Mouse (Mus musculus): ENCODE measurements around the gene Nrtn. TPM values are rescaled to one million over a fixed set of nuclear protein-coding genes. Genes with fewer than 3 reads are reported as not detected.
A peak's percentile ranks its signal among the peaks of the same experiment; 100 is the strongest.

Nrtn gene
- 7.0 and 7.9 TPM in 2 replicates for polyA plus RNA-seq (2015; fragmentation: Nextera tagmentation; extraction: Ambion mirVana)

- H3K4me2 ChIP-seq (ENCODE audit: low read depth, low read length) = peak within 1 kb of the TSS; percentile 100
- H3K9ac ChIP-seq (ENCODE audit: low read depth, low read length) = peak within 1 kb of the TSS; percentile 80
- peak within 1 kb of the TSS; percentile 65 for H3K4me3 ChIP-seq (ENCODE audit: low read length)
- under 1% methylated on average over 45 of the region's 48 CpGs for WGBS
- ATAC-seq = peak; percentile 69
- H3K27ac ChIP-seq (ENCODE audit: low read length) = peak within 1 kb of the TSS; percentile 18; the same call in 1 of the 2 replicates
- no peaks in the 10 kb centered on the region for H3K36me3 ChIP-seq (ENCODE audit: control insufficient read depth, insufficient read depth, low read length)
- no peaks in the 10 kb centered on the region for H3K9me3 ChIP-seq (ENCODE audit: control insufficient read depth, low read length)
- H3K4me1 ChIP-seq (ENCODE audit: control insufficient read depth, insufficient read depth, low read length) = peaks cover 43% of the 10 kb centered on the region
- H3K27me3 ChIP-seq (replicated peaks; ENCODE audit: control insufficient read depth, insufficient read depth, low read length) = peaks cover 24% of the 10 kb centered on the region
Measured at GRCm38 (mm10) chr17:56757416-56758123, at the start of gene Nrtn. TSS of gene Nrtn (minus strand) at chr17:56757530.

GRCm38 (mm10) chr17:56805784-56806183, 48.5 kb upstream of the Nrtn start:
- 81% methylated on average over 1 of the region's 1 CpGs for WGBS

GRCm38 (mm10) chr17:56804952-56805351, 47.6 kb upstream of the Nrtn start:
- H3K27ac ChIP-seq (ENCODE audit: low read length) = no peak overlapping the region
- no peak for ATAC-seq
- H3K4me1 ChIP-seq (ENCODE audit: control insufficient read depth, insufficient read depth, low read length) = peaks cover 5% of the 10 kb centered on the region
- no peaks in the 10 kb centered on the region for H3K36me3 ChIP-seq (ENCODE audit: control insufficient read depth, insufficient read depth, low read length)
- 69% methylated on average over 5 of the region's 5 CpGs for WGBS
- H3K9ac ChIP-seq (ENCODE audit: low read depth, low read length) = no peak overlapping the region
- no peak overlapping the region for H3K4me2 ChIP-seq (ENCODE audit: low read depth, low read length)
- H3K4me3 ChIP-seq (ENCODE audit: low read length) = no peak overlapping the region
- H3K9me3 ChIP-seq (ENCODE audit: control insufficient read depth, low read length) = no peaks in the 10 kb centered on the region
- H3K27me3 ChIP-seq (replicated peaks; ENCODE audit: control insufficient read depth, insufficient read depth, low read length) = no peaks in the 10 kb centered on the region

More at GRCm38 (mm10) chr17:56805784-56806183, 48.5 kb upstream of the Nrtn start:
- Histone ChIP-seq H3K36me3 (ENCODE audit: control insufficient read depth, insufficient read depth, low read length) (no peaks in the 10 kb centered on the region), H3K9ac (ENCODE audit: low read depth, low read length) (no peak overlapping the region), H3K27ac (ENCODE audit: low read length) (no peak overlapping the region), H3K4me2 (ENCODE audit: low read depth, low read length) (no peak overlapping the region), H3K9me3 (ENCODE audit: control insufficient read depth, low read length) (no peaks in the 10 kb centered on the region), H3K27me3 (replicated peaks; ENCODE audit: control insufficient read depth, insufficient read depth, low read length) (no peaks in the 10 kb centered on the region), H3K4me3 (ENCODE audit: low read length) (no peak overlapping the region), H3K4me1 (ENCODE audit: control insufficient read depth, insufficient read depth, low read length) (peaks cover 13% of the 10 kb centered on the region)
- no peak for ATAC-seq

GRCm38 (mm10) chr17:56802065-56802464, 44.7 kb upstream of the Nrtn start:
- no peak for ATAC-seq
- Histone ChIP-seq H3K4me2 (ENCODE audit: low read depth, low read length) (no peak overlapping the region), H3K4me3 (ENCODE audit: low read length) (no peak overlapping the region), H3K4me1 (ENCODE audit: control insufficient read depth, insufficient read depth, low read length) (no peaks in the 10 kb centered on the region; the same call in 1 of the 2 replicates), H3K36me3 (ENCODE audit: control insufficient read depth, insufficient read depth, low read length) (no peaks in the 10 kb centered on the region), H3K9me3 (ENCODE audit: control insufficient read depth, low read length) (no peaks in the 10 kb centered on the region), H3K27me3 (replicated peaks; ENCODE audit: control insufficient read depth, insufficient read depth, low read length) (no peaks in the 10 kb centered on the region), H3K9ac (ENCODE audit: low read depth, low read length) (no peak overlapping the region), H3K27ac (ENCODE audit: low read length) (no peak overlapping the region)
- WGBS = 82% methylated on average over 8 of the region's 8 CpGs

- Histone ChIP-seq H3K9me3 (ENCODE audit: control insufficient read depth, low read length) (no peaks in the 10 kb centered on the region), H3K27me3 (replicated peaks; ENCODE audit: control insufficient read depth, insufficient read depth, low read length) (no peaks in the 10 kb centered on the region), H3K4me2 (ENCODE audit: low read depth, low read length) (no peak overlapping the region), H3K4me3 (ENCODE audit: low read length) (no peak overlapping the region), H3K9ac (ENCODE audit: low read depth, low read length) (no peak overlapping the region), H3K4me1 (ENCODE audit: control insufficient read depth, insufficient read depth, low read length) (no peaks in the 10 kb centered on the region), H3K36me3 (ENCODE audit: control insufficient read depth, insufficient read depth, low read length) (no peaks in the 10 kb centered on the region), H3K27ac (ENCODE audit: low read length) (no peak overlapping the region)
- no peak for ATAC-seq
- 84% methylated on average over 3 of the region's 3 CpGs for WGBS
Measured at GRCm38 (mm10) chr17:56799276-56799675, 41.9 kb upstream of the Nrtn start.

- no peaks in the 10 kb centered on the region for H3K9me3 ChIP-seq (ENCODE audit: control insufficient read depth, low read length)
- ATAC-seq = no peak
- 70% methylated on average over 6 of the region's 6 CpGs for WGBS
- H3K36me3 ChIP-seq (ENCODE audit: control insufficient read depth, insufficient read depth, low read length) = no peaks in the 10 kb centered on the region
- H3K27me3 ChIP-seq (replicated peaks; ENCODE audit: control insufficient read depth, insufficient read depth, low read length) = no peaks in the 10 kb centered on the region
- H3K4me2 ChIP-seq (ENCODE audit: low read depth, low read length) = no peak overlapping the region
- H3K27ac ChIP-seq (ENCODE audit: low read length) = no peak overlapping the region
- no peak overlapping the region for H3K9ac ChIP-seq (ENCODE audit: low read depth, low read length)
- H3K4me3 ChIP-seq (ENCODE audit: low read length) = no peak overlapping the region
- H3K4me1 ChIP-seq (ENCODE audit: control insufficient read depth, insufficient read depth, low read length) = no peaks in the 10 kb centered on the region
Measured at GRCm38 (mm10) chr17:56793614-56794319, 36.4 kb upstream of the Nrtn start.

- Histone ChIP-seq H3K4me3 (ENCODE audit: low read length) (no peak overlapping the region), H3K27ac (ENCODE audit: low read length) (no peak overlapping the region), H3K9ac (ENCODE audit: low read depth, low read length) (no peak overlapping the region), H3K27me3 (replicated peaks; ENCODE audit: control insufficient read depth, insufficient read depth, low read length) (no peaks in the 10 kb centered on the region), H3K4me2 (ENCODE audit: low read depth, low read length) (no peak overlapping the region), H3K36me3 (ENCODE audit: control insufficient read depth, insufficient read depth, low read length) (no peaks in the 10 kb centered on the region), H3K9me3 (ENCODE audit: control insufficient read depth, low read length) (no peaks in the 10 kb centered on the region), H3K4me1 (ENCODE audit: control insufficient read depth, insufficient read depth, low read length) (no peaks in the 10 kb centered on the region)
- WGBS = 73% methylated on average over 3 of the region's 3 CpGs
- no peak for ATAC-seq
Measured at GRCm38 (mm10) chr17:56792588-56792987, 35.3 kb upstream of the Nrtn start.

- 78% methylated on average over 6 of the region's 6 CpGs for WGBS
Measured at GRCm38 (mm10) chr17:56789286-56789685, 32.0 kb upstream of the Nrtn start.

GRCm38 (mm10) chr17:56788886-56789285, 31.6 kb upstream of the Nrtn start:
- Histone ChIP-seq H3K27ac (ENCODE audit: low read length) (no peak overlapping the region), H3K4me2 (ENCODE audit: low read depth, low read length) (no peak overlapping the region), H3K4me3 (ENCODE audit: low read length) (no peak overlapping the region), H3K9ac (ENCODE audit: low read depth, low read length) (no peak overlapping the region), H3K4me1 (ENCODE audit: control insufficient read depth, insufficient read depth, low read length) (no peaks in the 10 kb centered on the region), H3K36me3 (ENCODE audit: control insufficient read depth, insufficient read depth, low read length) (no peaks in the 10 kb centered on the region), H3K9me3 (ENCODE audit: control insufficient read depth, low read length) (no peaks in the 10 kb centered on the region), H3K27me3 (replicated peaks; ENCODE audit: control insufficient read depth, insufficient read depth, low read length) (no peaks in the 10 kb centered on the region)
- no peak for ATAC-seq
- WGBS = 69% methylated on average over 3 of the region's 3 CpGs

More at GRCm38 (mm10) chr17:56789286-56789685, 32.0 kb upstream of the Nrtn start:
- no peak overlapping the region for H3K4me3 ChIP-seq (ENCODE audit: low read length)
- H3K27me3 ChIP-seq (replicated peaks; ENCODE audit: control insufficient read depth, insufficient read depth, low read length) = no peaks in the 10 kb centered on the region
- no peaks in the 10 kb centered on the region for H3K36me3 ChIP-seq (ENCODE audit: control insufficient read depth, insufficient read depth, low read length)
- no peak overlapping the region for H3K4me2 ChIP-seq (ENCODE audit: low read depth, low read length)
- no peak overlapping the region for H3K9ac ChIP-seq (ENCODE audit: low read depth, low read length)
- ATAC-seq = no peak
- H3K9me3 ChIP-seq (ENCODE audit: control insufficient read depth, low read length) = no peaks in the 10 kb centered on the region
- no peaks in the 10 kb centered on the region for H3K4me1 ChIP-seq (ENCODE audit: control insufficient read depth, insufficient read depth, low read length)
- no peak overlapping the region for H3K27ac ChIP-seq (ENCODE audit: low read length)
